Mouse (Mus musculus): ENCODE results near the gene Ankrd44. TPM values are rescaled to one million over a fixed set of nuclear protein-coding genes. Genes with fewer than 3 reads are reported as not detected.

The Ankrd44 gene
- total RNA-seq, 2 experiments from 2014 or later = 5.1 to 6.2 TPM

Small RNAs within 50 kb of the gene (microRNA-seq; reads per million reads assigned to microRNA genes)
- gene Gm24053 = 0 reads per million in 2 experiments

Other genes with a start within 250 kb of the Ankrd44 start
- gene Sf3b1, start 101.1 kb upstream of the Ankrd44 start, total RNA-seq (2021) = 10 to 100 TPM; 46.0 to 51.8 TPM
- gene Coq10b, start 126.4 kb upstream of the Ankrd44 start, total RNA-seq (2021) = 10 to 100 TPM; 13.9 to 30.6 TPM
- 10 to 100 TPM; 77.6 to 87.8 TPM for gene Hspe1, start 161.7 kb upstream of the Ankrd44 start, total RNA-seq (2021)
- 100 to 1,000 TPM; 158 to 177 TPM for gene Hspd1, start 161.9 kb upstream of the Ankrd44 start, total RNA-seq (2021)
- gene Mob4, start 204.8 kb upstream of the Ankrd44 start, total RNA-seq (2021) = 10 to 100 TPM; 36.0 to 41.8 TPM

Data from gastrocnemius, postnatal 36 days (tissue).